Mouse (Mus musculus): ENCODE data around the gene Gm10273.
"Not testable (repeated sequence)": the region's sequence is repeated elsewhere in the genome, so short reads cannot be mapped to it uniquely, and the experiment has no call there.

The Gm10273 gene

DNA sequence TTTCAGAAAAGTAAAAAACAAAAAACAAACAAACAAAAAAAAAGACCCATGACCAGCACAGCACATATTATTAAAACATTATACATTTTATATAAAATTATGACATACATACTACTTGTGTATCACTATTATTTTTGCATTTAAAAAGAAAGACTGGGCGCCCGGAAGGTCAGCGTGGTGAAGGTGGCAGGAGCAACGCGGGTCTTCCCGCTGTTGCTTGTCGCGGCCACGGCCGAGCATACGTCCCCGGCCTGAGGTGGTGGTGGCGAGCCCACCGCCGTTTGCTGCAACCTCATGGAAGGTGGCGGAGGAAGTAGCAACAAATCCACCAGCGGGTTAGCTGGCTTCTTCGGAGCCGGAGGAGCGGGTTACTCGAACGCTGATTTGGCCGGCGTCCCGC is at the start of gene Gm10273:
Gm10273 (plus strand) TSS at position 172 of the 400 bp plus-strand sequence.
- not testable (repeated sequence) for DNase-seq (ENCODE audit: low spot score in 2 of 2)

DNA sequence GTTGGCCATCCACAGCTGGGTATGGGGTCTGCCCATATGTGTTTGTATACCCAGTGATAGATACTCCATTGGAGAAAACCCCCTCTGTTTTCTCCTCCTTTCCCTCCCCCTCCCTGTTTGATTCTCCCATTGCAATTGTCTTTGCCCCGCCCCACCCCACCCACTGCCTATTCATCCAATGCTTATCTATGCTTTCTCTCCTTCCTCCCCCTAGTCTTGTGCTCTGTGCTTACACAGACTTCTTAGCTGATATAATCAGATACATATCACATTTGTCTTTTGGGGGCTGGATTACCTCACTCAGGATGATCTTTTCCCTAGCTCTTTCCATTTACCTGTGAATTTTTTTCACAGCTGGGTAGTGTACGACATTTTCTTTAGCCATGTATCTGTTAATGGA is 48.9 kb upstream of the Gm10273 start:
- no peak for DNase-seq (ENCODE audit: low spot score in 2 of 2)

DNA sequence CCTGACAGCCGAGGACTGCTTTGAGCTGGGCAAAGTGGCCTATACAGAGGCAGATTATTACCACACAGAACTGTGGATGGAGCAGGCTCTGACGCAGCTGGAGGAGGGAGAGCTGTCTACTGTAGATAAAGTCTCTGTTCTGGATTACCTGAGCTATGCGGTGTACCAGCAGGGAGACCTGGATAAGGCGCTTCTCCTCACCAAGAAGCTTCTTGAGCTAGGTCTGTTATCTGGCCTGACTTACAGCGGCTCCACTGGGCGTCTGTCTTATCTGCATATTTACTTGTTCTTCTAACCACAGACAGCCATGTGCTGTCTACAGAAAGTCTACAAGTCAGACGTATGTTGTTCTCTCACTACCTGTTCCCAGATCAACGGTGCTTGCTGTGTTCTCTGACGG is 47.2 kb upstream of the Gm10273 start:
- no peak for DNase-seq (ENCODE audit: low spot score in 2 of 2)

DNA sequence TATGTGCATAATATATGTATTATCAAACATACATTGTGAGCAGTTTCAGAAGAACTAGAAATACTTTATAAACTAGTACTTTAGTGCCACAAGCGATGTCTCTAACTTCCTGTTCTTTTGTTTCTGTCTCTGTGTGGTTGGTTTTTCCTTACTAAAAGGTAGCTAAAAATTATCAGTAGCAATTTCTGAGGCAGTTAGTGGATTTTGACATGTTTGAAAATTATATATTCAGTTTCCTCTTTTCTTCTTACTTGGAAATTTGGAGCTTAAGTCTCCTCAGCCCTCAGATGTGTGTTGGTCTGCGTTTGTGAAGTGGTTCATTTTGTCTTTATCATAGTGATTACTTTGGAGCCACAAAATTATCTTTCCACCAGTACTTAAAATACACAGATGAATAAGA is 45.9 kb upstream of the Gm10273 start:
- DNase-seq (ENCODE audit: low spot score in 2 of 2), result no peak

DNA sequence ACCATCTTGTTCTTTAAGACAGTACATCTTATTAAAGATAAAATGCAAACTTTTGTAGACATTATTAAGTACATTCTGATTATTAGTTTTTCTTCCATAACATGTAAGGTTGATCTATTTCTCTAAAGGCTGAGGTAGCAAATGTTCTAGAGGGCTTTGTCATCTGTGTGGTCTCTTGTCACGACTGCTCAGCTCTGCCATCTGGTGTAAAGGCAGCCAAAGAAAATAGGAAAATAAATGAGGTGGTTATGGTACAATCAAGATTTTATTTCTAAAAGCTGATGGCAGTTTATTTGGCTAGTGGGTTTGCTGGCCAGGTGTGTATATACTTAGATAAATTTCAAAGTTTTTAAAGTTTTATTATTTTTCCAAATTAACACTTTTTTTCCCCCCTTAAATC is 42.4 kb upstream of the Gm10273 start:
- no peak for DNase-seq (ENCODE audit: low spot score in 2 of 2)

DNA sequence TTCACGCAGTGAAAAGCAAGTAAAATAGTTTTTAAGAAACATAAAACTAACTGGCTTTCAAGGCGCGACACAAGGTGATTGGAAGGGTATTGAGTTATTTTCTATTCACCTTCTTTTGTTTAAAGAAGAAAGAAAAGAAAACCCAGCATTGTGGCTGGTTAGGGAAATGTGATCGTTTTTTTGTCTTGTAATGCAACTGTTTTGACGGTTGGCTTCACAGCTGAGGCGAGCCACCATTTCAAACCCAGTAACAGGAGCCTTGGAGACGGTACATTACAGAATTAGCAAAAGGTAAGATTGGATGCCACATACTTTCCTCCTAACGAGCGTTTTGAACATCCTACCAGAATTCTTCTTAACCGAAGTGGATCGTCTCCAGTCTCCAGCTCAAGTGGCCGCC is 41.3 kb upstream of the Gm10273 start:
- DNase-seq (ENCODE audit: low spot score in 2 of 2), result no peak

DNA sequence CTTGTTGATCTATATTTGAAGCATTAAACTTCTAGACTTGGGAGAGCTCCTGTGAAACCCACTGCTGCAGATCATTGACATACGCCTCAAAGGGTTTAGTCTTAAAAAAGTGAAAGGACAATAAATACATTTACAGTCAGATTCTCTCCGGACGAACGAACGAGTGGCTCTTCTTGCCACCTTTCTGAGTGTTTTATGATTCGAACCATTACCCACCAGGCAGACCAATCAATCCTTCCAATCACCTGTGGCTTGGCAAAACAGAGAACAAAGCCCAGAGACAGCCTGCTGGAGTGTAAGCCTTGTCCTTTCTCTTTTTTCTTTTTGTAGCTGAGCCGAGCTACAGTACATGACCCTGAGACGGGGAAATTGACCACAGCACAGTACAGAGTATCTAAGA is 40.4 kb upstream of the Gm10273 start:
- no peak for DNase-seq (ENCODE audit: low spot score in 2 of 2)

DNA sequence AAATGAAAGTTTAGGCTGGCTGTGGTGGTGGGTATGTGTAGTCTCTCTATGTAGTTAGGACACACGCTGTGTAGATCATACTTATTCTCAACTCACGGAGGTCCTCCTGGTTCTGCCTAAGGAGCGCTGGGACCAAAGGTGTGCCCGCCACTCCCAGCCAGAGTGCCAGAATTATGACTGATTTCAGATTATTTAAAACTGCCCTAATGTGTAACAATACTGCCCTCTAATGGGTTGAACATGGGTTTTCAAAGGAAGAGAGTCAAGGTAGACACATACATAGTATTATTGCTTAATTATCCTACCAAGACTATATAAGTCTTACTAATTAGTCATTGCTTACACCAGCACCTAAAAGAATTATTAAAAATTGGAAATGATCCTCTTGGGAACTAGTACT is 36.7 kb upstream of the Gm10273 start:
- DNase-seq (ENCODE audit: low spot score in 2 of 2), result no peak

DNA sequence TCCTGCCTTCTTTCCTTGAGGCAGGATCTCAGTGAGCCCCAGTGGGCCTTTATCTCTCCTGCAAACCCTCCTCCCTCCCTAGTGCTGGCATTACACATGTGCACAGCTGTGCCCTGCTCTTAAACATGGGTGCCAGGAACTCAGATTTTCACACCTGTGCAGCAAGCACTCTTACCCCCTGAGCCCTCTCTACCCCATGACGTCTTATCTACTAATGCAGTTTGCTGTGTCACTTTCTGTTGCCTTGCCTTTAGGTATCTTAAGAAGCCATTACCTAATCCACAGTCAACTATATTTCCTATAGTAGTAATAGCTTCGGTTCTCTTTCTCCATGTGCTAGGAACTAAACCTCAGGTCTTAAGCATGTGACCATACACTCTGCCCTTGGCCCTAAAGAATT is 32.2 kb upstream of the Gm10273 start:
- no peak for DNase-seq (ENCODE audit: low spot score in 2 of 2)

DNA sequence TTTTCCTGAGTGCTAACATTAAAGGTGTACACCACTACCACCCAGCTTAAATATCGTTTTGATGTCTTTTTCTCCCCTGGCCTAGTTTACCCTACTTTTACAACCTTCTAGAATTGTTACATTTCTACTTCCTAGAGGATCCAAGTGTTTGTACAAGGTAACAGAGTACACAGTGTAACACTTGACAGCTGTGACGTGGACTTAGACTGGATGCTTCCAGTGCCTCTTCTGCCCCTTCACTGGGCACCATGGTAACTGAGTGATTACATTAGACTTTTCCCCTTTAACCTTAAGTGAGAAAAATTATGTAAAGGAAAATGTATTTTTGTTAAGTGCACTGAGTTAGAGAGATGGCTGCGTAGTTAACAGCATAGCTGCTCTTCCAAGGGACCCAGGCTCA is 30.9 kb upstream of the Gm10273 start:
- no peak for DNase-seq (ENCODE audit: low spot score in 2 of 2)

DNA sequence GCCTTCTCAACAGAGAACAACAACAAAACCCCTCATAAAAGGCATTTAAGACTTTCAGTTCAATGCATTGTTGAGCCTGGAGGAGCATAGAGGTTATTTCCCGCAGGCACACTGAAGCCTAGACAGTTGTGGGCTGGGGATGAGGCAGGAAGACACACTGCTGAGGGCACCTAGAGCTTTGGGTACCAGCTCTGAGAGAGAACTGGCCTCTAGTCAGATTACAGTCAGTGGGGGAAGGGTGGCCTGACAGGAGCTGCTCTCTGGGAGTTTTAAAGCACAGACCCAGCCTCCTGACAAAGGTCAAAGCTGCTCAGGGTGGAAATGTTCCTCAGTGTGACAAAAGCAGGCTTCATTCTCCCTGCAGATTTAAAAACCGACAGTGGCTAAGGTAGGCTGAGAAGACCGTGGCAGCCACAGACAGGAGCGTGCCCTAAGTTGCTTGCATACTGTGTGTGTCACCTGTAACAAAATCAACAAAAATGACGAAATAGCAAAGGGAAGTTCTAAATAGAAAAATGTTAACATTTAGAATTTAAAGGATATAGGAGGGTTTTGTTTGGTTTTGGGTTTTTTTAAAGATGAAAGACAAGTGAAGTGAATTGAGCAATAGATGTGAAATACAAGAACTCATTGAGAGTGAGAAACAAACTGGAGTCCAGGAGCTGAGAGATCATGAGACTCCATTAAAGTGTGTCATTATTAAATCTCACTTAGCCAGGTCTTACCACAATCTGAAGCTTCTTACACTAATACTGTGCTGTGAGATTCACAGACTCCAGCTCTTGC is 29.4 kb upstream of the Gm10273 start:
- no peak for DNase-seq (ENCODE audit: low spot score in 2 of 2)

DNA sequence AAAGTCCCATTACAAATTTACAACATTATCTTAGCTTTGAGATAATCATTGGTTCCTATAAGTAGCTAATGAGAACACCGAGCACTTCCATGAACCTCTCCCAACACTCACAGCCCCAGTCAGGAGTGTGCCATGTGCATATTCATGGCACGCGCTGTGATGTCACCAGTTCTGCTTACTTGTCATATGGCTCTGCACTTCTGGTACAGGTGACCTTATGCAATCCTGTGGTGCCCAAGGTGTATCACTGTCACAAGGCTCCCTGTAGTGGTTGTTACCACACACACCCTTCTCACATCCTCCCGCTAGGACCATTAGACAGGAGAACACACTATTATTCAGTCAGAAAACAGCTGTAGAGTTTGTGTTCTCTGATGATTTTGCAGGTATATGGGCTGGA is 28.7 kb upstream of the Gm10273 start:
- no peak for DNase-seq (ENCODE audit: low spot score in 2 of 2)

DNA sequence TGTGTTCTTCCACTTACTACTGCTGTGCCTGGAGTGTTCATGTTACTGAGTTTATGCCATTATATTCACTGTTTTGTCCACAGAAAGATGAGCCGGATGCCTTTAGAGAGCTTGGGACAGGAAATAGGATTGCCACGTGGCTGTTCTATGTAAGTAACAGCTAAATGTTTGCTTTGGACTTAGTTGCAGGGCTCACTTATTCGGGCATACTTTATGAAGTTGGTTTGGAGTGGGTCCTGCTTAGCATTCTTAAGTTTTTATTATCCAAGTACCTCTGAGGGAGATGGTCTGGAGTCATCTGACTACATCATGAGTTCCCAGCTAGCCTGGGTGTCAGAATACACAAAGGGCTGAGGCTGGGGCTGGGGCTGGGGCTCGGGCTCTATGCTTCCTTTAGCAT is 28.2 kb upstream of the Gm10273 start:
- no peak for DNase-seq (ENCODE audit: low spot score in 2 of 2)

DNA sequence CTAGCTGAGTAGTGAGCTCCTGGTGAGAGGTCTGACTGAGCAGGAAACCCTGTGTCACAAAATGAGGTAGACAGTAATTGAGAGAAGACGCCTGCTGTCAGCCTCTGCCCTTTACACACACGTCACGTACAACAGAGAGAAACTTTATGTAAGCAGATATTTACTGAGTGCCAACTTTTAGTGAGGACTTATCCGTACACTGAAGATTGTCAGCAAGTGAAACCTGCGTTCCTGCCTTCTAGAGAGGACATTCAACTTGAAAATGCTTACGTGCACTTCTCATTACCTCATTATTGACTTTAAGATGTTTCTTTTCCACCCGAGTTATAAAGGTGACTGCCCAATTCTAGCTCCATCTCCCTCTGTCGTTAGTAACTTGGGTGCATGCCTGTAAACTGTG is 26.7 kb upstream of the Gm10273 start:
- DNase-seq (ENCODE audit: low spot score in 2 of 2), result no peak

DNA sequence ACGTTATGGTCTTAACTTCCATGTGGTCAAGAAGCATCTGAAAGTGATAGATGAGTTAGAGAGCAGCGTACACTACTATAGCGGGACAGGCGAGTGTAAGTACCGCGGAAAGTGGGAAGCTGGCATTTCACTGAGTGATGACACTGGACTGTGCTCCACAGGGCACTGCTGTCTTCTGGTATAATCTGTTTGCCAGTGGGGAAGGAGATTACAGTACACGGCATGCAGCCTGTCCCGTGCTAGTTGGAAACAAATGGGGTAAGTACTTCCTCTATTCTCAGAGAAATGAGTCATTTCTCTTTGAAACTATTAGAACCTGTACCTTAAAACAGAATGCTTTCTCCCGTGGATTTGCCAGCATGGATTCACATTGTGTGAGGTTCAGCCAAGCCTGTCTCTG is 26.0 kb upstream of the Gm10273 start:
- DNase-seq (ENCODE audit: low spot score in 2 of 2), result no peak

DNA sequence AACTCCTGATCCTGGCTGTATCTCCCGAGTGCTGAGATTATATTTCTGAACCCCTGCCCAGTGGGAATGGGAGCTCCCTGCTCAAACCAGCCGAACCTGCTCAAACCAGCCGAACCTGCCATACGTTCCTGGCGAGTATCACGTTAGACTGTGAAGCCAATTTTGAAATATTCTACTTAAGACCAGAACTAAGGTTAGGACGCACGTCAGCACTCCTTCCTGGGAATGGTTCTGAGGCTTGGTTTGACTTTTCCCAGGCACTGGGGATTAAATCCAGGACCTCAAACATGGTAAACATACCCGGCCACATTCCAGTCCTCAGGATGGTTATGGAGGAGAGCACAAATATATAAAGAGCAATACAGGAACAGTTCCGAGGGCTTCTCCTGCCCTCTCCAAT is 17.5 kb upstream of the Gm10273 start:
- DNase-seq (ENCODE audit: low spot score in 2 of 2), result no peak

DNA sequence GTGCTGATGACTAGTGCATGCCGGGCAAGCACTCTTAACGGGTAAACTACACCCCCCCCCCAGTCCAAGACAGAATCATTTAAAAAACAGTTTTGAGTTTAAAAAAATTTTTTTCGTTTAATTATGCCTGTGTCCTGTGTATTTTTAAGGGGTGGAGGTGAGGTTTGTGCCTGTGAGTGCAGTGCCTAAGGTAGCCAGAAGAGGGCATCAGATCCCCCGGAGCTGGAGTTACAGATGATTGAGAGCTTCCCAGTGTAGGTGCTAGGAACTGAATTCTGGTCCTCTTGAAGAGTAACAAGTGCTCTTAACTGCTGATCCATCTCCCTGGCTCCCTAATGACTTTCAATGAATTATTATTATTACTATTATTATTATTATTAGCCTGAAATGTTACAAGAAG is 16.7 kb upstream of the Gm10273 start:
- DNase-seq (ENCODE audit: low spot score in 2 of 2), result no peak

DNA sequence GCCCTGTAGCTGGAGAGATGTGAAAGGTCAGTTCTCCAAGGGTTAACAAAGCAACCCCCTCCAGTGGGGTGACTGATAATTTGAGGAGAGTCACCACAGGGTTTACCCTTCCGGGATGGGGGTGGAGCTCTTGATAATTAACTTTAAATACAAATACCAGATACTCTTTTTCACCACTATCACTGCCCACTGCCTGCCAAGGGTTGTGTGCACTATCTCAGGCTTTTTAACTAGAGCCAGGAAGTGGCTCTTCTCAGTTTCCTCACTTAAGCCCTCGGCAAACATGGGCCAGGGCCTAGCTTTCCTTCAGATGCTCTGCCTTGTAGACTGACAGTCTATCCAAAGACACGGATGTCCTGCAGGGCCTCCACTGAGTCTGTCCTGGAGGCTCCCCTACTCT is 15.5 kb upstream of the Gm10273 start:
- DNase-seq (ENCODE audit: low spot score in 2 of 2), result no peak

DNA sequence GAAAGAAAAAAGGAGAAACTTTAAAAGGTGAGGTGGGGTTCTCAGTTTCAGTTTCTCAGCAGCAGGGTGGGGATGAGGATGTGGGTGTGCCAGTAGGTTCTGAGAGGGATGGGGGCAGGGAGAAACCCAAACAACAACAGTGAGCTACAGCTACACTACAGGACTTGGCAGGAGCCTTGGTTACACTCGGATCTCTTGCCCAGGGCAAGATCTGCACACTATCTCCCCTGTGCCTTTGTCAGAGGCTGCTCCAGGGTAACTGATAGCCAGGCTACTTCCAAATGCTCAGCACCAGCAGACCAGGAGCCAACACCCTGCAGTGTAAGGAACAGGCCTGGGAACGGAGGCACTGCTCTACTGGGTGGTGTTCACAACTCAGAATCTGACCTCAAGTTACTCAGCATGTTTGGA is 15.0 kb upstream of the Gm10273 start:
- no peak for DNase-seq (ENCODE audit: low spot score in 2 of 2)

DNA sequence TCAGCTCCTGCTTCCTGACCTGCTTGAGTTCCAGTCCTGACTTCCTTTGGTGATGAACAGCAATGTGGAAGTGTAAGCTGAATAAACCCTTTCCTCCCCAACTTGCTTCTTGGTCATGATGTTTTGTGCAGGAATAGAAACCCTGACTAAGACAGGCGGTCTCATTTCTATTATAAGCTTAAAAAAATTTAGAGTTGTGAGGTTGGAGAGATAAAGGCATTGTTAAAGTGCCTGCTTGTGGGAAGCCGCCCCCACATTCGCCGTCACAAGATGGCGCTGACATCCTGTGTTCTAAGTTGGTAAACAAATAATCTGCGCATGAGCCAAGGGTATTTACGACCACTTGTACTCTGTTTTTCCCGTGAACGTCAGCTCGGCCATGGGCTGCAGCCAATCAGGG is 13.9 kb upstream of the Gm10273 start:
- not testable (repeated sequence) for DNase-seq (ENCODE audit: low spot score in 2 of 2)

DNA sequence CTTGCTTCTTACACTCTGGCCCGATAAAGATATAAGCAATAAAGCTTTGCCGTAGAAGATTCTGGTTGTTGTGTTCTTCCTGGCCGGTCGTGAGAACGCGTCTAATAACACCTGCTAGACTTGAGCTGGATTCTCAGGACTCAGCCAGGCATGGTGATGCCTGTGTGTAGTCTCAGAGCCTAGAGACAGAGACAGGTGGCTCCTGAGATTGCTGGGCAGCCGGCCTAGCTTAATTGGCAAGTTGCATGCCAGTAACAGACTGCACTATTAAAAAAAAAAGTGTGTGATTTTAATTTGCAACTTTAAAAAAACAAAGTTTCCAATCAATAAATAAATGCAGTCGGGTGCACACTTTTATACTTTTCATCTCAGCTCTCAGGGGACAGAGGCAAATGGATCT is 8.5 kb upstream of the Gm10273 start:
- no peak for DNase-seq (ENCODE audit: low spot score in 2 of 2)

DNA sequence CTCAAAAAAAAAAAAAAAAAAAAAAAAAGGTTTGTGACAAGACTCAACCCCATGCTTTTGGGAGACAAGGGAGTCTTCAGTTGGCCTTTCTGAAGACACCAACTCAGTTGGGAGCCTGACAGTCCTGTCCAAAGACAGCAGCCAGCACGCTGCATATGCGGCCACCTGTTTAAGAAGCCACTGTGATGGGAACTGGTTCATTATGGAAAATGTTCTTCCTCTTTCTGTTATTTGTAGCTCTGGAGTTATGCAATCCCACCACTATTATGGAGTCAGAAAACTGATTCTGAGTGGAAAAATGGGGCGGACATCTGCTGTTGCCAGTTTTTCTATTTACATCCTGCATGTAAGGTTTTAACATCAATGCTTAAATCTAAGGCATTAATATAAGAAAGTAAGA is 5.8 kb upstream of the Gm10273 start:
- no peak for DNase-seq (ENCODE audit: low spot score in 2 of 2)

DNA sequence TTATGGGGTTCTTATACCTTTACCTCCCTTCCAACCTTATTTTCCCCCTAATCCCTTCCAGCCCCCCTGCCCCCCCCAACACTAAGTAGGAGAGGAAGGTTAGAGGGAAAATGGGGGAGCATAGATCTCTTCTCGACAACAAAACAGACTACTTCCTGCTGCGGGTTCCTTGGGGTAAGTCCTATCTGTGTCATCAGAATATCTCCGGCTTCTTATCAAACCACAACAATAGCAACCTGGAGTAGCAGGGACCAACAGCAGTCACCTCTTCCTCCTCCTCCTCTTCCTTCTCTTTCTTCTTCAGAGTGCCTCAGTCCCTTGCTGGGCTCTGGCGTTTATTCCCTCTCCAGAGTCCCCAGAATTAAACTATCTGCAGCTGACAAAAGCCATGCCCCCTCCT is 3.5 kb upstream of the Gm10273 start:
- no peak for DNase-seq (ENCODE audit: low spot score in 2 of 2)

Measured in cerebellum, postnatal 4 days (tissue).